Mouse (Mus musculus) kidney, adult 11 months (tissue): Measurements from ENCODE around the gene Dnah2.

Source experiments
- DNase-seq: peaks from one replicate; pipeline ENCODE4 v3.0.0; 2022

Dnah2 gene

DNA sequence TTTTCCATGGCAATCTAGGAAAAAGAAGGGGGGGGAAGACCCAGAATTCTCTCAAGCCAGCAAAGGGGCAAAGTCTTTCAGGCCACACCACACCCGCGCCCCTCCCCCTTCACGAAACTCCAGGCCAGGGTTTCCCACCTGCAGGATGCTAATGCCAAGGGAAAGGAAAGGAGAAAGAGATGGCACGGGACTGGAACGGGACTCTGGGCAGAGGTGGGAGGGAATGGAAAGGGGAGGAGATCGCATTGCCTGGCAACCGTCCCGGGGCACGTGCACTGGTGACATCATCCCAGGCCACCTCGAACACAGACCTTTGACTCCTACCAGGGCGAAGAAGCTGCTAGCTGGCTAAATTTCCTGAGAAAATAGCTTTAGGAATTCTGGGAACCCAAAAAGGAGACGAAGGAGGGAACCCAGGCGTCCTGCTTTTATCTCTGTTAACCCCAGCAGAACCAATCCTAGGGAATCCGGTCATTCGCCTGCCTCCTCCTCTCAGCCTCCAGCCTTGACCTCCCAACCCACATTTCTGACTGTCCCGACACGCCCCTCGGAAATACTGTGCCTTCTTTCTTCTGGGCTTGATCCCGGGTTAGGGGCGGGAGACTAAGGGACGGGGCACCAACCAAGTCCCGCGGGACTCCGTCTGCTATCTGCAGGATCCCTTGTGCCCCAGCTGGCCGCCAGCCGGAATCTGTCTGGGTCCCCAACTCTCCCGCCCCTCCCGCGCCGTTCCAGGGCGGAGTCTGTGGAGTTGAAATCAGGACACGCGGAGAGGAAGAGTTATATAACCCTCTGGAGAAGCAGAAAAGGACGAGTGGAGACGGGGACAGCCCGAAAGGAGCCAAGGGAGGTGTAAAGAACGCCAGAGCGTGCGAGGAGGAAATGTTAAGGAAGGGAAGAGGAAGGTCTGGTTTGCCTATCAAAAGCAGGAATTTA, 131.2 kb downstream of the Dnah2 start:
- DNase-seq, result peak; percentile 98

DNA sequence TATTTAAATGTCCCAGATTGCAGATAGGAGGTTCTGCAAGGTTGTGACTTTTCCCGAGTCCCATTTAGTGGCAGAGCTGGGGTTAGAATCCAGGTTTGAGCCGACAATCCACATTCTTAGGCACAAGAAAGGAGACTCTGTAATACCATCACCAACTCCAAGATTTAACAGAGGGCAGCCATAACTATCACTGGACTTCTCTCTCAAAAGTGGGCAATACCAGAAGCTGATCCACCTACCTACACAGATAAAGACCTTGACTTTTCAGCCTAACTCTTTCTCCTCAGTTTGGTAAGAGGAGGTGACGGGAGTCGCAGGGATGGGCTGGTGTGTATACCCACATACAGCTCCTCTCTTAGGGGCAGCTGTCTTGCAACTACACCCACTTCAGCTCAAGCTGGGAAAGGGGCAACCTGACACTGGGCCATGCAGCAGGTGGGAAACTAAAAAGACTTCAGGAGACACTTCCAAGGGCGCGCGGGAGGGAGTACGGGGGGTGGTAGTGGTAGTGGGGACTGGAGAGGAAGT, 131.9 kb downstream of the Dnah2 start:
- DNase-seq, result no peak

DNA sequence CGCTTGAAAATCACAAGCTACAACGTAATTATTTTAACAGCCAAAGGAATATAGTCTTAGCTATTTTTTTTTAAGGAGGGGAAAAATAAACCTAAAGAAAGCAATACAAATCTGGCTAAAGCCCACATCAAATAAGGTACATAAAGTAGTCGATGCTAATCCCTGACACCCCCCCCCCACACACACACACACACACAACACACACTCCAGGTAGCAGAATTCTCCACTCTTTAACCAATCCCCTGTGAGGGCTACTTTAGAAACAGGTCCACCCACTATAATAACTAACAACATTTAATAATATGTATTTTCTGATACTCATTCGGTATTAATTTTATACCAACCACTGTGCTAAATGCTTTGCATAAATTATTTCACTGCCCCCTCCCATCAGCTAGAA, 132.4 kb downstream of the Dnah2 start:
- no peak for DNase-seq

DNA sequence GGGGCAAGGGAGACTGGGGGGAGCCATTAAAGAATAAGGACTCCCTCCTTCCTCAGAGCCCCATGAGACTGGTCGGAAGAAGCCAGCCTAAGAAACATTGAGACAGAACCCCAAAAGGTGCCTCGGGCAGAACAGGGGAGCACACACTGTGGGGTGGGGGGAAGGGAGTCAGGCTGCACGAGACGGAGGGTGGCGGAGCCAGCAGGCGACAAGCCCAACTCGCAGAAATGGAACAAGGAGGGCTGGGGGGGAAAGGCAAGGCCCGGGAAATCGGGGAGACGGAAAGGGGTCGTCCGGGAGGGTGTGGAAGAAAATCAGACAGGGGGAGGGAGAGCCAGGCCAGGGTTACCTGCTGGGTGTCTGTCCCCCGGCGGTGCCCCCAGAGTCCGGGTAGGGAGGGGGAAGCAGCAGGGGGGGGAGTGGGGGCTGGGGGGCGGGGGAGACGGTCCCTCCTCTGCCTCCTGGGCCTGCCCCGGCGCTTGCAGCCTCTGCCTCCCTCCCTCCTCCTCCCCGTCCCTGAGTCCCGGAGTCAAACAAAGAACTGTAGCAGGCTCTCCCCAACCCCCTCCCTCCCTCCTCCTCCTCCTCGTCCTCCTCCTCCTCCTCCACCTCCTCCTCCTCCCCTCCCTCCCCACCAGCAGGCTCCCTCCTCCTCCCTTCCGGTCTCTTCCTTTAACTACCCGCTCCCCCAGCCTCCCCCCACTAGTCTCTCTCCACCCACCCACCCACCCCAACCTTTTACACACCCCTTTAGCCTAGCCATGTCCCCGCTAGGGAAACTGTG, 133.1 kb downstream of the Dnah2 start:
- DNase-seq, result peak; percentile 63

DNA sequence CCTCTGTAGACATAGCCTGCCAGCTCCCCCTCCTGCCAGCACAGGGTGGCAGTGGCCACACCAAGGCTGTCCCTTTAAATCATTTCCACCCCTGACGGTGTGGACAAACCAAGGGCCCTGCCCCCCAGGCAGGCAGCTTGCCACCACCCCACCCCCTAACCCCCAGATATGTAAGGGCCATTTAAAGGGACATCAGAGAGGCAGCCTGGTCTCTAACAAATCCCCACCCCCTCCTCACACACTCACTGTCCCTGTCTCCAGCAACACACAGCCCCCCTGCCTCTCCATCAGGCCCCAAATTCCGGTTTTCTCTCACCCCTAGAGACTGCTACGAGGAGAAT, 133.6 kb downstream of the Dnah2 start:
- DNase-seq, result peak; percentile 83

DNA sequence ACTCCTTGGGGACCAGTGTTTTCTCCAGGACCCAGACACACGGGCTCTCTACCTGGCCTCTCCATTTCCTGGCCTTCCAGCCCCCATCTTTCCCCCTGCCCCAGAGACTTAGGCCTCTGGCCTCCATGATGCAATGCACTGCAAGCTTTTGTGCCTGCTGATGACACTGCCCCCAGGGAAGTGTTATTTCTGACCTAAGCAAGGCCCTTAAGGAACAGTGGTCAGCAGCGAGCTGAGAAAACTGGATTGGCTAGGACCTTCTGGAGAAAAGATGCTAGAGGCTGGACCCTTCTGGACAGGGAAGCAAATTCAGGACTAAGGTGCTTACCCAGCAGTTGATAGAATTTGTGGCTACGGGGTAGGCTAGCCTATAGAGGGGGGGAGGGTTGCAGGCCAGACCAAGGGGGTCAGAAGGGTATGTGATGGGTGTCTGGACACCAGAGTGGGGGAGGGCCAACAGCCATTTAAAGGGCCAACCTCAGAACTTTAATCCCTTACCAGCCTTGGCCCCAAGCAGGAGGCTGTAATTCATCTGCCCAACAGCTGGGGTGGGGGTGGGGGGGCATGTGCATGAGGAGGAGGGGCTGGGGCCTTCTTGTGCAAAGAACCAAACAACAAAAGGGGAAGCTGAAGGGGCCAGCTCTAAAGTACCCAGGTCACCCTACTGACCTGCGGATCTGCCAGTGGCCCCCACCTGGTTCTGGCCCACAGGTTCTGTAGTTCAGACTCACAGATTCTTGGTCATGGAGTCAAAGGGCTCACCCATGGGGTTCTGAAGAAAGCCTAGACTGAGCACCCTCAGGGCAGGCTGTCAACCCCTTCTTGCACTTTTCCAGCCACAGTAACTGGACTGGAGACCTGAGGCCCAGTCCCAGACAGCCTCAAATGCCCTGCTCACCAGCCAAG, 134.2 kb downstream of the Dnah2 start:
- DNase-seq, result peak; percentile 21

DNA sequence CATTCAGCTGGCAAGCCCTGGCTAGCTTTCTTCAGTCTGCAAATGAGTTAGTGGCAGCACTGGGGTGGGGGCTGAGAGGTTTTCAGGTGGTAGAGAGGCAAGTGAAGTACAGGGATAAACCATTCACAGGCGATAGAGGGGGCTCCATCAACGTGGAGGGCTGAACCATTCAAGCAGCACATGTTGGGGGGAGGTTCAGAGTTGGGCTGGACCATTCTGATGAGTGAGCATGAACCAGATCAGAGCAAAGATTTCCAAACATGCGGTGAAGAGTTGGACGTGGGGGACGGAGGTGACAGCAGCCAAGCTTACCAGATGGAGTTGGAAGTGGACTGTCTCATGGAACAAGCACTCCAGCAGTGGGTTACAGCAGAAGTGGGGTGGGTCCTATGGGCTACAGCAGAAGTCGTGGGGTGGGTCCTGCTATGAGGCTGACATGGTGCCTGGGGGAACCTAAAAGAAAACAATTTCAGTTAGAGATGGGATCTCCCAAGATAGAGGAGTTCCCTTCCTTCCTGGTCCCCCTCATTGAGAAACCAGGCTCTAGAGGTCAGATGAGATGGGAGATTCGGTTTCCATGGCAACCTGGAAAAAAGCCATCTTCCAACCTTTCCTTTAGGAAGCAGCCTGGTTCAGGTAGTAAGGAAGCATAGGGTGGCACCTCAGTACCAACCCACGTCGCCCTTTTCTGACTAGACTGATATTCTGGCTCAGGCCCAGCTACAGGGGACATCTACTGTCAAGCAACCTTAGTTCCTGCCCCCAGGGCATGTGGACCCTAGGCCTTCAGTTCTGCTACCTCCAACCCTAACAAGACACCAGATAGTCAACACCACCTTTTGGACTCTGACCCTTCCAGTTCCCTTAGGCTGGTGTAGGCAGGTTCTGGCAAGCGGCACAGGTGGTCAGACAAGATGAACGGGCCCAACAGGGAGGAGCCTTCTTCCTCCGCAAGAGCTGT, 135.4 kb downstream of the Dnah2 start, which contains the start of gene Kdm6b:
Kdm6b (minus strand) TSS at position 455 of the 961 bp plus-strand sequence.
- DNase-seq, result peak; percentile 86

DNA sequence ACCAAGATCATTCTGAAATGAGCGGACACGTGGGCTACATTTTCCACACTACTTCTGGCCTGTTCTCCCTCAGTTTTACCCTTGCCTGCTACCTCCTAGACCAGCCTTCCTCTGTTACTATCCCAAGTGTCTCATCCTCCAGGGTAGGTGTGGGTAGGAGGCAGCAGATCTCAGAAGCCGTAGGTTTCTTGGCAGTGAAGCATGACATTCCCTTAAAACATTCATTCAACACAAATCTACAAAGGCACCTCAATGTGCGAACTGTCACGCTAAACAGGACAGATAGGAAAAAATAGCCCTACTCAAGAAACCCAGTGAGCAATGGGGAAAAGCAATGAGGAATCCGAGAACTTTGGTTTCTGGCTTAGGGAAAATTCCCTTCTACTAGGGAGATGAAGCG, 136.4 kb downstream of the Dnah2 start:
- no peak for DNase-seq

DNA sequence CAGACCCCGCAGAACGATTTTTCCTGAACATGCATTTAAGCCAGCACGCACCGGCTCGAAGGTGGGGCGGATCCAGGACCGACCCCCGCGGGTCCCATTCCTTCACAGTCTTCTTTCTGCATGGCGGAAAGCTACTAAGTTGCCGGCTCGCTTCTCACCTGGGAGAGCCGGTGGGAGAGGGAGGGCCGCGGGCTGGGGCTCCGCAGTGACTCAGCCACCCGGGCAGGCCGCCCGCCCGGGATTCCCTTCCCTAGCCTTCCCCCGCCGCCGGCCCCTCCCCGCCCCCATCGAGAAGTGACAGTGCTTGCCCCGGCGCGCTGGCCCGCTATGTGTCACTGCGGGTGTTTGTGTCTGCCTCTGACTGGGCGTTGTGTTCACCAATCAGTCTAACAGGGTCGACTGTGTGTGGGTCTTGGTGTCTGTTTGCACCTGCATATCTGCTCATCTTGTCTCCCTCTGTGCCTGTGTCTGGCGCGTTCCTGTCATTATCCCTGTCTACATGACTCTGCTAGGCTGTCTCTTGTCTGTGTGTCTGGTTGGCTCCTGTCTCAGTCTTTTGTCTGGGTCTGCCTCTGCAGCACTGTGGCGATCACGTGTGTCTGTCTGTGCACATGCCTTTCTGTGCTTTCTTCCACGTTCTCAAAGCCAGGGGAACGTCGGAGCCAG, 137.2 kb downstream of the Dnah2 start:
- DNase-seq, result peak; percentile 57

DNA sequence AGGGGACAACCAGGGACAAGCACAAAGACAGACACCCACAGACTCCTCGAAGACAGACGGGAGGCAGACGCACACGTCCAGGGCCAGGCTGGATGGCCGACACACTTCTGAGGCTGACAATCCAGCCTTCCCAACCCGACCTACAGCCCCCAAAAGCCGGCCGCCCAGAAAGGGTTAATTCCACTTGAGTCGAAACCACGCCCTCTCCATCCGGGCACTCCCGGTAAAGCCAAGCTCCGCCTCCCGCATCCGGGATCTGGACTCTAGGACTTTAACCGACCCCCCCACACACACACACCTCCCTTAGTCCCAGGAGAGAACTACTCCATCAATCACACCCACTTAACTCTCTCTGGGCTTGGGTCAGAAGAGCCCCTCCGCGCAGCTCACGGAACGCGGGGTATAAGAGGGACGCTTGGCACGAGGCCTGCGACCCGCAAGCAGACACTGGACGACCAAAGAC, 137.8 kb downstream of the Dnah2 start:
- peak; percentile 96 for DNase-seq

DNA sequence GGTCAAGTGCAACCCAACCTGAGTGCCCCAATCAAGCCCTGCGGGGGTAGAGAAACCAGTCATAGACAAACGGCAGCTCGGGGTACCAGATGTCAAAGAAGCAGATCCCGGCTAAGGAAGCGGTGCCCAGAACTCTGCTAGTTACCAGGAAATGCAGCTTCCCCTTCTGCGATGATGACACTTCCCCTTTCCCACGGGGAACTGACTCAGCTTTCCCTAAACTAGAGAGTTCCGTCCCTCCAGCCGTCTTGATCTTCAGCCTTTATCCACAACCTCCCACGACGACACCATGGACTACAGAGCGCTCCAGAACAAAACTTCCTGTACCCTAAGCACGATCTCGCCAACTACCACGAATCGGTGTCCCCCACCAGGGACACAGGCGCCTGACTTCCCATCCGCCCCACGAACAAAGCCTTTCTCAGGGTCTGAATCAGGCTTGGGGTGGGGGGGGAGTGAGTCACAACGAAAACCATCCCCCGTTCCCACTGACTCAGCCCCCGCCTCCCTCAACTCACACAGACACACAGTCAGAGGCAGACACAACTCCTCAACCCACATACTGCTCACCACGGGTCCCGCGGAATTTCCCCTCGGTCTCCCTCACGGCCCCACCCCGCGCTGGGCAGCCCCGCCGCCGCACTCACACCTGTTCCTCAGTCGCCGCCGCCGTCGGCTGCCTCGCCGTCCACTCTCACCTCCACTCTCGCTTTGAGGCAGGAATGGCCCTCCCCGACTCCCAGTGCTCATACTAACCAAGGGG, 138.4 kb downstream of the Dnah2 start:
- peak; percentile 61 for DNase-seq

DNA sequence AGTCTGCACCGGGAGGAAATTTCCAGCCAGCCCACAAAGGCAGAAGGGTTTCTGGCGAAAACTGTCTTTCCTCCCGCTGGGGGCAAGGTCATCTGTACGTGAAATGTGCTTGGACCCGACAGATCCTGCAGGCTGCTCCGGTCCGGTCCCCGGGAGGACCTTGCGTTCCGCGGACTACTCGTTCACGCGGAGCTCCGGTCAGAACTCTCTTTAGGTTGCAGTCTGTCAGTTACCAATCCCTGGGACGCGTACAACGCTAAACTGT, 138.9 kb downstream of the Dnah2 start:
- no peak for DNase-seq

DNA sequence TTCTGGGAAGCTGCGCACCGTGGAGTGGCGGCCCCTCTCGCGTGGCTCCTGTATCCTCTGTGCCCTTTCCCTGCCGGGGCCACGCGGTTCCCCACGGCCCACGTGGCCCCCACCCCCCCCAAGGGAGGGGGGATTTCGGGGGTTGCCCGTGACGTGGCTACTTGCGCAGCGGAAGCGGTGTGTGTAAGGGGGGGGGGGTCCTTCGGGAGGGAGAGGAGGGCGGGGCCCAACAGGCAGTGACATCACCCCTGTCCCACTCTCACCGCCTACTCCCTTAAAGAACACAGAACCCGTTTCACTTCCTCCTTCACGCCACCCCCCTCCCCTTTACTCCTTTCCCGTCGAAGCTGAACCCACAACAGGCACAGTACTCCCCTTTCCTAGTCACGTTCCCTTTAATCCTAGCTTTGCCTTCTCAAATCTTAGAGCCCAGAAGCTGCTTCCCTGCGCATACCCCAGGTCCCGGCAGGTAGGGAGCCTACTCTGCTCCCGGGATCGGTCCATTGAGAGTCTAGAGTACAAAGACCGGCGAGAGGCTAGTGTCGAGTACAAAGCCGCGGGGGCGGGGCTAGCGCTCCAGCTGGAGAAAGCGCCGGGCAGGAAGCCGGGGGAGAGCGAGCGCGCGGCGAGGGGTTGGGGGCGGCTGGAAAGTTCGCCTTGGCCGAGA, 139.4 kb downstream of the Dnah2 start:
- peak; percentile 89 for DNase-seq

DNA sequence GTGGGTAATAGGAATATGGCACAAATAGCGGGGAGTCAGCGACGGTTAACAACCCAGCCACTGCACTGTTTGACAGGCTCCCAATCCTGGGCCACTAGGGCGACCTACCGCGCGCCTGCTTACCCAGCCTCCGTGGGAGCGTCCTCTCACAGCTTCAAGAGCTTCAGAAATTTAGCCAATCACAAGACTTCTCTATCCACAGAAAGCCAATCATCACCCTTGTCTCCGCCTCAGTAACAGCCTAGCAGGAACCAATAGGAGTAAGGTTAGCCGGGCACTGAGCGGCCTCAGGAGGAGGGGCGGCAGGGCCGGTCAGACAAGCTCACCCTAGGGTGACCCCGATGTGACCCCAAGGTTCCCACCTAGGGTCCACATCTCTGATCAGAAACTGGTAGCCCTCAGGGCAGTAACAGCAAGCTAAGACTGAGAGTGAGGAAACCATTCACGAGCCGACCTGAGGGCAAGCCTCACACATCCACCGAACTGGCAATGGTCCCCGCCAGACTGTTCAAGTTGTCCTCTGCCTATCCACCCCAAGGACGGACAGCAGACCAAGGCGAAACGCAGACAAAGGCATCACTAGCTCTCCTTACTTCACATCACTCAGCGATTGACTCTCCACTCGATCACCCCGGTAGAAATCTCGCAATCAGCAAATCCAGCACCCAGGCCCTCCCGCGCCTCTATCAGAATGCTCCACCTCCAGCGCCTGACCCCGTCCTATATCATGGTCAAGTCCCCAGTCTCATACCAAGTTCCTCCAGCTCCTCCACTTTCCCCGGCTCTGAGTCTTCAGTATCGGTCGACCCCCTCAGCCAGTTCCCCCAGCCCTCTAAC, 140.2 kb downstream of the Dnah2 start:
- DNase-seq, result peak; percentile 95

DNA sequence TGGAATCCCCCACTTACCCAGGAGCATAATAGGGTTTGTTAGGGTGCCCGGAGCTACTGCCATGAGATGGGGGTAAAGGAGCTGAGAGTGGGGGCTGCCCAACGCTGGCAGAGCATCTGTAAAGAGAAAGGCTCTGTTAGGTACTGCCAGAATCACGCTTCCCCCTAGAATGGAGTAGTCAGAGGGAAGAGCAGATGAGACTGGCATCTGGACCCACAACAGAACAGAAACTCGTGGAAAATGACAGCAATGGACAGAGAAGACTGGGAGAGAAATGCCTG, 141.2 kb downstream of the Dnah2 start:
- no peak for DNase-seq

DNA sequence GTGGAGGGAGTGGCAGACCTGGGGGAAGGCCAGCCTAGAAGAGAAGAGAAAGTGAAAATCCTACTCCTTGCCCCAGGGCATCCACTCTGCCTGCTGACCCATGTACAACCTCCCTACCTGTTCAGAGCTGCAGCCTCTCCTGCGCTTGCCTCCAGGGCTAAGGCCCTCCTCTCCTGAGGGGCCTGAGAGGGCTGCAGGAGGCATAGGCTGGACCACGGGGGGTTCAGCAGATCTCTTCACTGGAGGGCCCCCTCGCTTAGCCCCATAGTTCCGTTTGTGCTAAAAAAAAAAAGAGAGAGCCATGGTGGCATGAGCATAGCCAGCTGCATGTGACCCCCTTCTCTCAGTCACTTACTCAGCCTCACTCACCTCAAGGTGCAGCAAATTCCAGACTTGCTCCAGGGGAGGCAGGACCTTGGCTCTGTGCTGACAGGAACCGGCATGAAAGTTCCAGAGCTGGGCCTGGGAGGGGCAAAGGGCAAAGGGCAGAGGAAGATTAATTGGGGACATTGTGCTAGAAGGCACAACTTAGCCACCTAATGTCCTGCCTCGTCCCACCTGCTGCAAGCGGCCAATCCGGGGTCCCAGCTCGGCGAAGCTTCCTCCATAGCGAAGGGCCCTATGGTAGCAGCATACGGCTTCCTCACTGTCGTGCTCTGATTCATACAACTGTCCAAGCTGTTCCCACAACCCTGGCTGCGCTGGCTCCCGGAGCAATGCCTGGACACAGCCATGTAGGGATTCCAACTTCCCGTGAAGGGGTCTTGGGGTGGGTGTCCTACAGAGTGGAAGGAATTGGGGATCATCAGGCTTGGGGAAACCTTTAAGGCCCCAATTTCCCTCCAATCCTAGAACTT, 141.8 kb downstream of the Dnah2 start:
- DNase-seq, result peak; percentile 67

DNA sequence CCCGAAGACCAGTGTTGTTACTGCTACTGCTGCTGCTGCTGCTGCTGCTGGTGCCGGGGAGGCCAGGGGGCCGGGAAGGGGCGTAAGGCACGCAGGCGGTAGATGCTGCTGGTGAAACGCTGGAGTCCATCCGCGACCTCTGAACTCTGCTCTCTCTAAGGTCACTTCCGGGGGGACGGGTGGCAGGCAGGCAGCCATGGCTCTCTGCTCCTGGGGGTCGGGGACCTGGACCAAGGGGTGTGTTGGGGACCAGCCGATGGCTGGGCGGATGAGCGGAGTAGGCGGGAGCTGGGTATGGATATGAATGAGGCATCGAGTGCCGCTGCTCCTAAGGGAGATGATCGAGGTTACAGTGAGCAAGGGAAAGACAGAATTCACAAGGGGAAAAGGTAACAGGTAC, 142.6 kb downstream of the Dnah2 start:
- DNase-seq, result peak; percentile 17
